27 mouse cellular contexts compared by ENCODE assay signal in the genomic region with DNA sequence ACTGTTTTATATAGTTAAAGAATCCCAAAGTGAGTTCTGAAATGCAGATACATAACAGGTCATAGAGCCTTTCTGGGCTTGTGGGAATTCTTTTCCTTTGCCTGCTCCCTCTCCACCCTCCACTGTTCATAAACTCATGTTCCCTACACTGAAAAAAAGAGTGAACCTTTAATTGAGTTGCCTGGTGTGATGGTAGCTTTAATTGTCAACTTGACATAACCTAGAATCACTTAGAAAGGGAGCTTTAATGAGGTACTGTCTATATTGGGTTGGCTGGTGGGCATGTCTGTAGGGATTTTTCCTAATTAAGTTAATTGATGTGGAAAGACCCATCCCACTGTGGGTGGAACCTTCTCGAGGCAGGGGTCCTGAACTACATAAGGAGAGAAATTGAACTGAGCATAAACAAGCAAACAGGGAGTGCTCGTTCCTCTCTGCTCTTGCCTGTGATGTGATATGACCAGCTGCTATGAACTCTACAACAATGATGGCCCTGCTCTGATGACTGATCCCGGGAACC.
DNase-seq lines count a peak whose midpoint lies in the region; ATAC-seq and TF ChIP-seq lines count a peak whose summit lies in the region.
"Had no signal": no experiment of that assay in that cellular context is flagged by ENCODE, and none has a peak within 500 bp of the region (broad histone marks: within the 10 kb centered on the region; RNA-seq: fewer than 3 reads in every experiment).

No protein-coding gene starts in this region.

- no peaks in the 10 kb centered on the region for H3K9me3 ChIP-seq in forebrain, embryonic 12.5 days
- no peaks in the 10 kb centered on the region for H3K9me3 ChIP-seq in forebrain, postnatal 0 days (ENCODE audit: low read length)
- no peaks in the 10 kb centered on the region for H3K9me3 ChIP-seq in midbrain, postnatal 0 days (ENCODE audit: low read length)
- no peaks in the 10 kb centered on the region for H3K9me3 ChIP-seq in midbrain, embryonic 13.5 days
- no peaks in the 10 kb centered on the region for H3K9me3 ChIP-seq in neural tube, embryonic 15.5 days (replicated peaks)
- H3K9me3 ChIP-seq: embryonic facial prominence, embryonic 12.5 days; embryonic facial prominence, embryonic 15.5 days; forebrain, embryonic 15.5 days; hindbrain, embryonic 12.5 days; hindbrain, embryonic 15.5 days had no signal

- no peak for TF ChIP-seq CTCF in forebrain, postnatal 0 days (IDR thresholded peaks at IDR 0.05; ENCODE audit: low read depth)
- TF ChIP-seq CTCF in midbrain, postnatal 0 days (IDR thresholded peaks at IDR 0.05) = no peak

- peak; percentile 53; the same call in 1 of the 2 replicates for ATAC-seq in forebrain, embryonic 12.5 days (ENCODE audit: low FRiP score)
- no peak for ATAC-seq in forebrain, postnatal 0 days
- ATAC-seq in midbrain, postnatal 0 days (ENCODE audit: low FRiP score) = no peak
- no peak for ATAC-seq in midbrain, embryonic 13.5 days
- peak; percentile 31; the same call in 1 of the 2 replicates for ATAC-seq in neural tube, embryonic 15.5 days (ENCODE audit: low FRiP score)
- ATAC-seq: forebrain, embryonic 15.5 days; inflammation-experienced regulatory T-cells, adult 6 months; Patski had no signal

- H3K4me2 ChIP-seq in forebrain, embryonic 12.5 days = no peak overlapping the region
- H3K4me2 ChIP-seq in forebrain, postnatal 0 days (ENCODE audit: low read depth) = no peak overlapping the region
- H3K4me2 ChIP-seq in midbrain, postnatal 0 days (ENCODE audit: low read depth, low read length, poor library complexity, severe bottlenecking) = no peak overlapping the region
- no peak overlapping the region for H3K4me2 ChIP-seq in midbrain, embryonic 13.5 days (replicated peaks)
- H3K4me2 ChIP-seq in neural tube, embryonic 15.5 days = no peak overlapping the region
- H3K4me2 ChIP-seq: embryonic facial prominence, embryonic 12.5 days; embryonic facial prominence, embryonic 15.5 days; forebrain, embryonic 15.5 days; heart, embryonic 11.5 days; hindbrain, embryonic 12.5 days; hindbrain, embryonic 15.5 days had no signal

- H3K4me1 ChIP-seq in forebrain, embryonic 12.5 days = no peaks in the 10 kb centered on the region
- H3K4me1 ChIP-seq in forebrain, postnatal 0 days (ENCODE audit: insufficient read depth) = no peaks in the 10 kb centered on the region
- no peaks in the 10 kb centered on the region for H3K4me1 ChIP-seq in midbrain, postnatal 0 days (ENCODE audit: insufficient read depth, low read length)
- no peaks in the 10 kb centered on the region for H3K4me1 ChIP-seq in midbrain, embryonic 13.5 days (replicated peaks)
- H3K4me1 ChIP-seq in neural tube, embryonic 15.5 days = no peaks in the 10 kb centered on the region
- H3K4me1 ChIP-seq: embryonic facial prominence, embryonic 12.5 days; embryonic facial prominence, embryonic 15.5 days; forebrain, embryonic 15.5 days; hindbrain, embryonic 12.5 days; hindbrain, embryonic 15.5 days had no signal

- H3K27me3 ChIP-seq in forebrain, embryonic 12.5 days = no peaks in the 10 kb centered on the region
- H3K27me3 ChIP-seq in forebrain, postnatal 0 days (ENCODE audit: insufficient read depth, low read length) = no peaks in the 10 kb centered on the region
- no peaks in the 10 kb centered on the region for H3K27me3 ChIP-seq in midbrain, postnatal 0 days (ENCODE audit: insufficient read depth, low read length)
- H3K27me3 ChIP-seq in midbrain, embryonic 13.5 days = no peaks in the 10 kb centered on the region
- H3K27me3 ChIP-seq in neural tube, embryonic 15.5 days (replicated peaks) = no peaks in the 10 kb centered on the region
- H3K27me3 ChIP-seq: CH12.LX; embryonic facial prominence, embryonic 12.5 days; embryonic facial prominence, embryonic 15.5 days; forebrain, embryonic 15.5 days; hindbrain, embryonic 12.5 days; hindbrain, embryonic 15.5 days; Patski had no signal

- DNase-seq in forebrain, postnatal 0 days = no peak
- peak; percentile 17 for DNase-seq in midbrain, postnatal 0 days (ENCODE audit: low spot score)
- DNase-seq in left cerebral cortex, adult 18-20 months (ENCODE audit: low spot score in 2 of 2) = no peak
- DNase-seq in kidney, postnatal 10 days = no peak
- DNase-seq: adrenal gland, postnatal 10 days; adrenal gland, postnatal 36 days; B cell, adult 2 months; cerebellum, adult 11 months; cerebellum, adult 2 months; cerebellum, adult 9-11 months; cerebellum, postnatal 25 days; gastrocnemius, adult 2 months; gastrocnemius, postnatal 14 days; heart, adult 11 months had no signal

- no peak overlapping the region for H3K4me3 ChIP-seq in forebrain, embryonic 12.5 days (replicated peaks)
- H3K4me3 ChIP-seq in forebrain, postnatal 0 days (ENCODE audit: low read depth, low read length) = no peak overlapping the region
- H3K4me3 ChIP-seq in midbrain, postnatal 0 days (ENCODE audit: low read depth, low read length) = no peak overlapping the region
- no peak overlapping the region for H3K4me3 ChIP-seq in midbrain, embryonic 13.5 days (replicated peaks)
- H3K4me3 ChIP-seq in neural tube, embryonic 15.5 days (replicated peaks) = no peak overlapping the region
- H3K4me3 ChIP-seq: embryonic facial prominence, embryonic 12.5 days; embryonic facial prominence, embryonic 15.5 days; forebrain, embryonic 15.5 days; gastrocnemius, adult 2 months; hindbrain, embryonic 12.5 days; hindbrain, embryonic 15.5 days had no signal

- no peak overlapping the region for H3K9ac ChIP-seq in forebrain, embryonic 12.5 days
- H3K9ac ChIP-seq in forebrain, postnatal 0 days = no peak overlapping the region
- no peak overlapping the region for H3K9ac ChIP-seq in midbrain, postnatal 0 days (replicated peaks; ENCODE audit: low read length, poor library complexity, severe bottlenecking)
- H3K9ac ChIP-seq in midbrain, embryonic 13.5 days (replicated peaks) = no peak overlapping the region
- H3K9ac ChIP-seq in neural tube, embryonic 15.5 days (replicated peaks) = no peak overlapping the region
- H3K9ac ChIP-seq: embryonic facial prominence, embryonic 12.5 days; embryonic facial prominence, embryonic 15.5 days; forebrain, embryonic 15.5 days; hindbrain, embryonic 12.5 days; hindbrain, embryonic 15.5 days had no signal

- no peaks in the 10 kb centered on the region for H3K36me3 ChIP-seq in forebrain, embryonic 12.5 days (replicated peaks)
- H3K36me3 ChIP-seq in forebrain, postnatal 0 days (ENCODE audit: insufficient read depth) = no peaks in the 10 kb centered on the region
- H3K36me3 ChIP-seq in midbrain, postnatal 0 days (ENCODE audit: insufficient read depth, low read length) = no peaks in the 10 kb centered on the region
- no peaks in the 10 kb centered on the region for H3K36me3 ChIP-seq in midbrain, embryonic 13.5 days
- no peaks in the 10 kb centered on the region for H3K36me3 ChIP-seq in neural tube, embryonic 15.5 days
- H3K36me3 ChIP-seq: embryonic facial prominence, embryonic 12.5 days; embryonic facial prominence, embryonic 15.5 days; forebrain, embryonic 15.5 days; G1E; hindbrain, embryonic 12.5 days; hindbrain, embryonic 15.5 days had no signal

- no peak overlapping the region for H3K27ac ChIP-seq in forebrain, embryonic 12.5 days
- H3K27ac ChIP-seq in forebrain, postnatal 0 days (ENCODE audit: low read depth, low read length) = no peak overlapping the region
- H3K27ac ChIP-seq in midbrain, postnatal 0 days (ENCODE audit: low read depth, low read length) = no peak overlapping the region
- no peak overlapping the region for H3K27ac ChIP-seq in midbrain, embryonic 13.5 days
- H3K27ac ChIP-seq in neural tube, embryonic 15.5 days (replicated peaks) = no peak overlapping the region
- H3K27ac ChIP-seq: embryonic facial prominence, embryonic 12.5 days; embryonic facial prominence, embryonic 15.5 days; forebrain, embryonic 15.5 days; gastrocnemius, adult 2 months; hindbrain, embryonic 12.5 days; hindbrain, embryonic 15.5 days had no signal

- WGBS in forebrain, embryonic 12.5 days = 41% methylated on average over 3 of the region's 3 CpGs
- 39% methylated on average over 3 of the region's 3 CpGs for WGBS in forebrain, postnatal 0 days
- 72% methylated on average over 3 of the region's 3 CpGs for WGBS in midbrain, postnatal 0 days
- WGBS in midbrain, embryonic 13.5 days = 68% methylated on average over 3 of the region's 3 CpGs
- 51% methylated on average over 3 of the region's 3 CpGs for WGBS in neural tube, embryonic 15.5 days

Comparison
In these comparisons a context has a peak if more than half of its experiments do, and no peak if none do; other contexts are left out.
1. ATAC-seq: peak in forebrain, embryonic 12.5 days (single experiment) and neural tube, embryonic 15.5 days (single experiment); none in forebrain, postnatal 0 days (single experiment), midbrain, postnatal 0 days (single experiment) and midbrain, embryonic 13.5 days (single experiment).